Mouse (Mus musculus) intestine, postnatal 0 days (tissue): ENCODE results near the gene Snx29. TPM values are rescaled to one million over a fixed set of nuclear protein-coding genes. Genes with fewer than 3 reads are reported as not detected.

ENCODE experiments used
- ATAC-seq: fragments of 200-750 bp; cut with Nextera tagmentation; 2 replicates; pipeline ENCODE4 v1.8.0; 2017; ENCODE audit warnings: mild to moderate bottlenecking, moderate TSS enrichment, moderate library complexity
- H3K27ac ChIP-seq: fragments of 300-500 bp; sonication (generic); 2 replicates; pipeline ENCODE4 v1.5.1; 2014; ENCODE audit warnings: mild to moderate bottlenecking, low read depth, low read length, moderate library complexity
- H3K27me3 ChIP-seq: fragments of 300-500 bp; sonication (generic); replicated peaks from 2 replicates; pipeline ENCODE4 v1.6.1; 2014; ENCODE audit warnings: low read length, mixed read lengths; ENCODE audit not compliant: control insufficient read depth, insufficient read depth
- H3K36me3 ChIP-seq: fragments of 300-500 bp; sonication (generic); 2 replicates; pipeline ENCODE4 v1.6.1; 2014; ENCODE audit warnings: mild to moderate bottlenecking, moderate library complexity; ENCODE audit not compliant: control insufficient read depth, insufficient read depth
- H3K4me1 ChIP-seq: fragments of 300-500 bp; sonication (generic); replicated peaks from 2 replicates; pipeline ENCODE4 v1.6.1; 2014; ENCODE audit warnings: antibody characterized with exemption, low read length, mixed read lengths; ENCODE audit not compliant: control insufficient read depth, insufficient read depth
- H3K4me2 ChIP-seq: fragments of 300-500 bp; sonication (generic); replicated peaks from 2 replicates; pipeline ENCODE4 v1.6.1; 2014; ENCODE audit warnings: low read depth, mild to moderate bottlenecking, moderate library complexity
- H3K4me3 ChIP-seq: fragments of 300-500 bp; sonication (generic); 2 replicates; pipeline ENCODE4 v1.5.1; 2014; ENCODE audit warnings: low read depth, low read length
- H3K9ac ChIP-seq: fragments of 300-500 bp; sonication (generic); 2 replicates; pipeline ENCODE4 v1.6.1; 2014; ENCODE audit warnings: mild to moderate bottlenecking, low read depth, low read length
- H3K9me3 ChIP-seq: fragments of 300-500 bp; sonication (generic); 2 replicates; pipeline ENCODE4 v1.6.1; 2016; ENCODE audit warnings: mixed run types; ENCODE audit not compliant: control insufficient read depth
- CTCF ChIP-seq: sonication (generic); IDR thresholded peaks from 2 replicates; pipeline ENCODE4 v1.5.1; 2016; ENCODE audit warnings: low read depth, mild to moderate bottlenecking, control low read depth, antibody characterized with exemption, moderate library complexity
- WGBS: fragments of 180-500 bp; shearing (Covaris S2); extraction: QIAGEN DNeasy Blood & Tissue Kit; methylation state at CpG from one replicate; pipeline ENCODE4 v1.1.7; 2014; 5-methylcytosine and 5-hydroxymethylcytosine counted together
- polyA plus RNA-seq: library from polyadenylated mRNA; unstranded; fragments of >200 nt; fragmentation: Nextera tagmentation; extraction: Ambion mirVana; gene quantifications from 2 replicates; pipeline ENCODE4 v1.2.1, GENCODE M21; 2015

Snx29 gene
- polyA plus RNA-seq, 1 experiment from 2014 or later, result 1.9 TPM

DNA sequence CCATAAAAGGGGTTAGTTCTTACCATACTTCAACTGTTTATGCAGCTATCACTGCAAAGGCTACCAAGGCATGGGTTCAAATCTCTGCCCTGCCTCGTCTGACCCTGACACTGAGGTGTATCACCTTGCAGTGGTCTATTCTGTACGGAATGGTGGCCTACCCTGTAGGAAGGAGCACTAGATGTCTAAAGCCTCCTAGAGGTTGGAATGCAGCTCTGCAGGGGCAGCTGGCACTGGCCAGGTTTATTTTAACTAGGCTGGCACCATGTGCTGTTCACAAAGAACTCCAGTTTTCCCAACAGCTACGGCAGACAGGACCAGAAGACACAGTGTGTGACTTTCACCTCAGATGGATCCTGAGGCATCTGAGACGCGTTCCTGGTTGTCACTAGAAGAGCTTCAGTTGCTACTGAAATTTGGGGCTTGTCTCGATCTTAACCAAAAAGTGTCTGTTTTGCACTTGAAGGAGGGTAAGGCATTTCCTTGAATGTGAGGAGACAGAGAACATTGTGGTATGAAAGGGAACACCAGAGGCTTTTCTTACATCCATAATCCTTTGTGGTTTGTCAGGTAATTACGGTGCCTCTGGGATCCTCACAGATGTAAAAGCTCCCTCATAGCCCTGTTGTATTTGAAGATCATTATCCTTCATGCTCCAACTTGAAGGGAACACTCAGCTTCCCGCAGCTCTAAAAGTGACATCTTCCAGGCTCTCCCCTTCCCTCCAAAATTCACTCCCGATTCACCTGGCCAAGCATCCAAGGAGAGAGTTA, 305.3 kb downstream of the Snx29 start:
- TF ChIP-seq CTCF, result peak; percentile 56
- H3K9ac ChIP-seq, result no peak overlapping the region

DNA sequence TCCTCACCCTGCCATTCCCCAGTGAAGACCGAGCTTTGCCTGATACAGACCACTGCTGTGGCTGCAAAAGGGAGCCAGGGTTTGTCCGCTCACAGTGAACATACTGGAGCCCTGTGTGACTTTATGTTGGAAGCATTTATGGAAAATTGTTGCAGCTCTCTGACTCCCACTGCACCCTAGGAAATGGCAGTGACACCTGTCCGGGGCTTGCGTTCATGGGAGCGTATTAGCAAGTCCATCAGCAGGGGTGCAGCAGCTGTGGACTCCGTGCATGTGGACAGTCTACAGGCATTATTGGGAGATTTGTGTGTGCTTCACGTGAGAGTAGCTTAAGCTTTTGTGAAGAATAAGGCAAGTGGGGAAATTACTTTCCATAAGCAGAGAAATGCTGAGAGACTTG, 307.0 kb downstream of the Snx29 start:
- WGBS, result 87% methylated on average over 7 of the region's 7 CpGs
- Histone ChIP-seq H3K36me3 (no peaks in the 10 kb centered on the region), H3K27me3 (no peaks in the 10 kb centered on the region), H3K4me1 (no peaks in the 10 kb centered on the region), H3K27ac (no peak overlapping the region), H3K9ac (no peak overlapping the region), H3K9me3 (no peaks in the 10 kb centered on the region), H3K4me3 (no peak overlapping the region), H3K4me2 (no peak overlapping the region)
- ATAC-seq, result no peak
- TF ChIP-seq CTCF, result no peak

More for the DNA sequence above, 305.3 kb downstream of the Snx29 start:
- no peak overlapping the region for H3K27ac ChIP-seq
- WGBS, result 87% methylated on average over 9 of the region's 9 CpGs
- H3K4me3 ChIP-seq, result no peak overlapping the region
- ATAC-seq, result no peak
- no peaks in the 10 kb centered on the region for H3K9me3 ChIP-seq
- no peaks in the 10 kb centered on the region for H3K27me3 ChIP-seq
- H3K4me2 ChIP-seq, result no peak overlapping the region
- no peaks in the 10 kb centered on the region for H3K36me3 ChIP-seq
- H3K4me1 ChIP-seq, result no peaks in the 10 kb centered on the region

DNA sequence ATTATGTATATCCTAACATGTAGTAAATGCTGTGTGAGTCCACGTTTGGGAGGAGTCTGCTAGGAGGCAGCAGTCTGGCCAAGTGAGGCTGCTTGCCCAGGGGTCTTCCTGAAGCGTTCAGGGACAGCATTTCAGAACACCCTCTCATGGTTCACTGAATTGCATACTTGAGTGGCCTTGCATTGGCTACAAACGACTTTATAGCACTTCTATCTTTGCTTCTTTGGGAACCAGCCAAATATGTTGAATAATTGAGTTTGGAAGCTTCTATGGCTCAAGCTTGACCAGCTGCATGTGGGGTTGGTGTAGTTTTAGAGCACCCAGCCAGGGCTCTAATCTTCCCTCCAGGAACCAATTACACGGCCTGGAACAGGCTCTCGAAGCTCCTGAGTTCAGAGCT, 307.8 kb downstream of the Snx29 start:
- 56% methylated on average over 5 of the region's 5 CpGs for WGBS
- Histone ChIP-seq H3K27ac (no peak overlapping the region), H3K4me2 (no peak overlapping the region), H3K4me1 (no peaks in the 10 kb centered on the region), H3K4me3 (no peak overlapping the region), H3K9ac (no peak overlapping the region), H3K27me3 (no peaks in the 10 kb centered on the region), H3K36me3 (no peaks in the 10 kb centered on the region), H3K9me3 (no peaks in the 10 kb centered on the region)
- ATAC-seq, result no peak
- TF ChIP-seq CTCF, result no peak

DNA sequence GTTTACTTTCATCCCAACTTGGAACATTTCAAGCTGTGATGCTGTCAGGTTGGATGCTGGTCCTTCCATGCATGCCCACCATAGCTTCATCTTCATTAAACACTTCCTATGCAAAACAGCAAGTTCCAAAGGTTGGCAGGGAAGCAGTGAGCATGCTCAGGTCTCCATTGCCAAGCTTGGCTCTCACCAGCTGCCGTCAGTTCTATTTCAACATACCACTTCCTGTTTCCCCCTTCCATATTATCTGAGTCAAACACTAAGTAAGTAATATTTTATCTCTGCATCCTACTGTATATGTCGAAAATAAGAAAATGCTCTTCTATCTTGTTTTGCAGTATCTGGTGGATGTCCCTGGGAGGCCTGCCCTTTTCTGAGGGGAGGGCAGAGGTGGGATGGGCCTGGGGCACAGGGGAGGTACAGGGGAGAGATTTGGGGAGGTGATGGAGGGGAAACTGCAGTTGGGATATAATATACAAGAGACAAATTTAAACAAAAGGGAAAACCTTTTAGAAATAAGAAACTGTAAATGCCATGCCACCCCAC, 309.6 kb downstream of the Snx29 start:
- Histone ChIP-seq H3K9me3 (no peaks in the 10 kb centered on the region), H3K9ac (no peak overlapping the region), H3K36me3 (no peaks in the 10 kb centered on the region), H3K27me3 (no peaks in the 10 kb centered on the region), H3K4me3 (no peak overlapping the region), H3K27ac (no peak overlapping the region), H3K4me1 (no peaks in the 10 kb centered on the region), H3K4me2 (no peak overlapping the region)
- TF ChIP-seq CTCF, result no peak
- 58% methylated on average over 2 of the region's 2 CpGs for WGBS
- ATAC-seq, result no peak

DNA sequence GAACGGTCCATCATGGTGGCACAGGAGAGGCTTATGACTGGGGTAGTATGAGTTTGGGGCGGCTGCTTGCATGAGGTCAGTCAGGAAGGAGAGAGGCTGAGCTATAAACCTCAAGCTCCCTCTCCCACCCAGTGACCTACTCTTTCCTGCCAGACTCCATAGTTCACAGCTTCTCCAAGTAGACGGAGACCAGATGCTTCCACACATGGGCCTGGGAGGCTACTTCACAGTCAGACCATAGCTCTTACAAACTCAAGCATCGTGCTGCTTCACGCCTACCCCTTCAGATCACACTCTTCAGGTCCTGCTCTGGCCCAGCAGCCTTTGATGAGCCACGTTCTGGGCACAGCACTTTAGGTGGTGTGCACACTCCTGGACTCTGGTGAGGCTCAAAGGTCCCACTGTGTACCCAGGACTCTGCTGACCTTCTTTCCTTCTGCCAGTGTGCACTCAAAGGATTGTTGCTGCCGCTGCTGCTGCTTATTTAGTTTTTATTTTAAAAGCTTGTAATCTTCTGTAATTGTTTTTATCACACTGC, 313.6 kb downstream of the Snx29 start:
- Histone ChIP-seq H3K9ac (no peak overlapping the region), H3K36me3 (no peaks in the 10 kb centered on the region), H3K4me1 (no peaks in the 10 kb centered on the region), H3K27me3 (no peaks in the 10 kb centered on the region), H3K9me3 (no peaks in the 10 kb centered on the region), H3K4me2 (no peak overlapping the region), H3K27ac (no peak overlapping the region), H3K4me3 (no peak overlapping the region)
- TF ChIP-seq CTCF, result no peak
- ATAC-seq, result no peak
- WGBS, result 58% methylated on average over 7 of the region's 7 CpGs

DNA sequence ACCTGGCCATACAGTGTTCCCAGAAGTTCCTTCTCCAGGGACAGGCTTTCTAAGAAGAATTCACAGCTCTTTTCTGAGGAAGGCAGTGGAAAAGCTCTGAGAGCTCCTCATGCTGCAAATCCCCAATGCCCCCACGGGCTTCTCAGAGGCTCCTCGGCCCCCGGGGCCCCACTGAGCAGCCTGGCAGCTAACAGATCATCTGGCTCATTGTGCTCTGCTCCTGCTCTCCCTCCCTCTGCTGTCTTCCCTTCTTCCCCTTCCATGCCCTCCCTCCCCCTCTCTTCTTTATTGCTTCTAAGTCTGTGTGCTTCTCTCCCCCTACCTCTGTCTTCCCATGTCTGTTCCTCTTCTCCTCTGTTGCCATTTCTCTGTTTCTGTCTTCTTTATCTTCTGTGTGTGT, 314.2 kb downstream of the Snx29 start:
- Histone ChIP-seq H3K4me1 (no peaks in the 10 kb centered on the region), H3K4me3 (no peak overlapping the region), H3K36me3 (no peaks in the 10 kb centered on the region), H3K4me2 (no peak overlapping the region), H3K9ac (no peak overlapping the region), H3K27ac (no peak overlapping the region), H3K27me3 (no peaks in the 10 kb centered on the region), H3K9me3 (no peaks in the 10 kb centered on the region)
- ATAC-seq, result no peak
- TF ChIP-seq CTCF, result no peak
- 9% methylated on average over 1 of the region's 3 CpGs for WGBS
